Mouse (Mus musculus) stomach, postnatal 0 days (tissue): ENCODE results near the gene Rangrf. TPM values are rescaled to one million over a fixed set of nuclear protein-coding genes. Genes with fewer than 3 reads are reported as not detected.

Experiments
- ATAC-seq: fragments of 200-750 bp; cut with Nextera tagmentation; 2 replicates; pipeline ENCODE4 v1.8.0; 2017; ENCODE audit not compliant: low FRiP score, low TSS enrichment
- DNase-seq: peaks from one replicate; pipeline ENCODE4 v3.0.0-alpha.2; 2016; ENCODE audit warnings: low spot score
- H3K27ac ChIP-seq: fragments of 300-500 bp; sonication (generic); replicated peaks from 2 replicates; pipeline ENCODE4 v1.5.1; 2014; ENCODE audit warnings: mild to moderate bottlenecking, control low read depth
- H3K27me3 ChIP-seq: fragments of 300-500 bp; sonication (generic); 2 replicates; pipeline ENCODE4 v1.6.1; 2014; ENCODE audit warnings: low read length; ENCODE audit not compliant: control insufficient read depth, insufficient read depth
- H3K36me3 ChIP-seq: fragments of 300-500 bp; sonication (generic); 2 replicates; pipeline ENCODE4 v1.6.1; 2014; ENCODE audit warnings: low read length, mixed read lengths; ENCODE audit not compliant: control insufficient read depth, insufficient read depth
- H3K4me1 ChIP-seq: fragments of 300-500 bp; sonication (generic); replicated peaks from 2 replicates; pipeline ENCODE4 v1.6.1; 2014; ENCODE audit warnings: antibody characterized with exemption; ENCODE audit not compliant: control insufficient read depth, insufficient read depth
- H3K4me2 ChIP-seq: fragments of 300-500 bp; sonication (generic); replicated peaks from 2 replicates; pipeline ENCODE4 v1.6.1; 2014; ENCODE audit warnings: low read depth, mild to moderate bottlenecking, control low read depth, moderate library complexity
- H3K4me3 ChIP-seq: fragments of 300-500 bp; sonication (generic); 2 replicates; pipeline ENCODE4 v1.5.1; 2014; ENCODE audit warnings: low read depth, low read length, control low read depth
- H3K9ac ChIP-seq: fragments of 300-500 bp; sonication (generic); 2 replicates; pipeline ENCODE4 v1.6.1; 2014; ENCODE audit warnings: mild to moderate bottlenecking, low read length, control low read depth, mixed read lengths
- H3K9me3 ChIP-seq: fragments of 300-500 bp; sonication (generic); 2 replicates; pipeline ENCODE4 v1.6.1; 2016; ENCODE audit warnings: low read length; ENCODE audit not compliant: control insufficient read depth
- CTCF ChIP-seq: IDR thresholded peaks from 2 replicates; pipeline ENCODE4 v1.5.1; 2016; ENCODE audit warnings: antibody characterized with exemption, low read depth, mild to moderate bottlenecking, moderate library complexity
- EP300 ChIP-seq: optimal IDR thresholded peaks from 2 replicates; pipeline ENCODE3; 2016; ENCODE audit warnings: antibody characterized with exemption
- WGBS: fragments of 180-500 bp; shearing (Covaris S2); extraction: QIAGEN DNeasy Blood & Tissue Kit; methylation state at CpG from one replicate; pipeline ENCODE4 v1.1.7; 2014; 5-methylcytosine and 5-hydroxymethylcytosine counted together
- polyA plus RNA-seq: library from polyadenylated mRNA; unstranded; fragments of >200 nt; fragmentation: Nextera tagmentation; extraction: Ambion mirVana; gene quantifications from 2 replicates; pipeline ENCODE4 v1.2.1, GENCODE M21; 2015

Rangrf gene
- polyA plus RNA-seq, 1 experiment from 2014 or later, result 35.1 TPM

DNA sequence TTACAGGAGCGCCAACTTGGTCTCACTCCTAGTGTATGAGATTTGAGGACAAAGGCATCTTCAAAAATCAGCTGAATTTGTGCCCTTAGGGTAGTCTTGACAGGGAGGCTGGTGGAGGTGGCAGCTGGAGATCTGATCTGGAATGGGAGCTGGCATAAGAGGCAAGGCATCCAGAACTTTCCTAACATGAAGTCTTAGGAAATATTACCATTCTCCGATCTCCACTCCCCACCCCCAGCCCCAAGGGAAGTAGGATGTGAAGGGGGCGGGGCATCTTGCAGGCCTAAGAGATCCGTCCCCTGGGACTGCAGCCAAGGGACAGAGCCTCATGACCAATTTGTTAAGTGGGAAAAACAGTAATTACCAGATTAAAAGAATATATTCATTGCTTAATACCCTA is 4.8 kb downstream of the Rangrf start:
- H3K9ac ChIP-seq, result no peak overlapping the region
- no peak overlapping the region for H3K27ac ChIP-seq
- no peak overlapping the region for H3K4me3 ChIP-seq
- peaks cover 3% of the 10 kb centered on the region; the same call in 1 of the 2 replicates for H3K4me1 ChIP-seq
- WGBS, result 68% methylated on average over 4 of the region's 4 CpGs
- no peak for DNase-seq
- TF ChIP-seq EP300 (no peak), CTCF (no peak)
- H3K4me2 ChIP-seq, result no peak overlapping the region
- no peaks in the 10 kb centered on the region for H3K36me3 ChIP-seq
- no peaks in the 10 kb centered on the region for H3K27me3 ChIP-seq
- ATAC-seq, result no peak
- no peaks in the 10 kb centered on the region for H3K9me3 ChIP-seq

DNA sequence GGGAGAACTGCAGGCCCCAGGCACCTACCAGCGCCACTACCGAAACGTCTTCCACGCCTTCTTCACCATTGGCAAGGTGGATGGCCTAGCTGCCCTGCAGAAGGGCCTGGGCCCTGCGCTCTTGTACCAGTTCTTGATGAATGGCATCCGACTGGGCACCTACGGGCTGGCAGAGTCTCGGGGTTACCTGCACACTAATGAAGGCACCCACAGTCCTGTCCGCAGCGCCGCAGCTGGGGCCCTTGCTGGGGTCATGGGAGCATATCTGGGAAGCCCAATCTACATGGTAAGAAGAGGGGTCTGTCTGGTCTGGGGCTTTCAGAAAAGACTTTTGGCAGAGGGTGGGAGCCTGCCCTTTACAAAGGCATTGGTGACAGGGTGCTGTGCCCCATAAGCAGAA is 6.2 kb downstream of the Rangrf start:
- WGBS, result 84% methylated on average over 11 of the region's 11 CpGs
- Histone ChIP-seq H3K36me3 (no peaks in the 10 kb centered on the region), H3K4me2 (peak overlapping the region; percentile 77), H3K27ac (no peak overlapping the region), H3K27me3 (no peaks in the 10 kb centered on the region), H3K4me3 (0 out of 2 replicates have a peak overlapping the region, but pooled peaks have one; percentile 55), H3K9ac (no peak overlapping the region; the same call in 1 of the 2 replicates), H3K9me3 (no peaks in the 10 kb centered on the region), H3K4me1 (no peaks in the 10 kb centered on the region; the same call in 1 of the 2 replicates)
- TF ChIP-seq EP300 (no peak), CTCF (no peak)
- no peak for DNase-seq
- ATAC-seq, result no peak

DNA sequence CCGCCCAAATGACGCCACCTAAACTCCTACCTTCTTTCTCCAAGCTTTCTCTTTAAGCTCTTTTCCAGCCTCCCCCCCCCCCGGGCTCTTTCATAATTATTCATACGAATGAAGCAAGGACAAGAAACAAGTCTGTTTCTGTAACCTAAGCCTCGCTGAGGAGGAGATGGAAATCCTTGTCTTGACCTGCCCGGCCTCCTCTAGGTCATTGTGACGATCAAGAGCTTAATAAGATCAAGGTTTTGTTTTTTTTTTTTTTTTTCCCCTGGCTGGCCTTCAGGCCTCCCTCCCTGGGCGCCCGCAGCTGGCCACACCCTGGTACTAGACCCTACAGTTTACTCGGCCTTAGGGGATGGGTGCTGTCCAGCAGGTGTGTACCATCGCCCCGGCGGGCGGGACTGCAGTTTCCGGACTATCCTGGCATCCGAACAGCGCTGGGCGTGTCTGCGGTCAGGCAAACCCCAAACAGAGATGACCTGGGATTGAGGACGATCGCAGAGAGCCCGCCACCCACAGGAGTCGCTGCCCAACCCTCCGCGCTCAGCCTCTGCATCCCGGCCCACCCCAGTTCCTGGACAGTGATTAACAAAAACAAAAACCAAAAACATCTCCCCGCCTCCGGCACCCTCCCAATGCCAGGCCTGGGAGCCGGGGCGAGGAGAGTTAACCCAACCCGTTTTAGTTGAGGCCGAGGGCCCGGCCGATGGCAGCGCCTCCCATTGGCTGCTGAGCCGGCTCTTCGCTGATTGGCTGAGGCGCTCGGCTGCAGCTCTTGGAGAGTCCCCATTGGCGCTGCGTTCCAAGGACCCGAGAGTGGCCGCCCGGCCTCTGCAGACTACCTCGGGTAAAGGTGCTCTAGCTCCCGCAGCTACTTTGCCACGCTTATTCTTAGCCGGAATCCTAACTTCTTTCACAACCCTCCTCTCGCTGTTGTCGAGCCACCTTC is 7.4 kb downstream of the Rangrf start, which contains the start of gene Slc25a35:
Gene Slc25a35, plus strand, starts transcription at position 795 of the 946 bp plus-strand sequence.
- peak within 1 kb of the TSS; percentile 77 for H3K4me2 ChIP-seq
- H3K27me3 ChIP-seq, result no peaks in the 10 kb centered on the region
- TF ChIP-seq CTCF, result peak; percentile 43
- TF ChIP-seq EP300, result no peak
- no peaks in the 10 kb centered on the region for H3K36me3 ChIP-seq
- peak; percentile 93 for DNase-seq
- H3K4me1 ChIP-seq, result no peaks in the 10 kb centered on the region; the same call in 1 of the 2 replicates
- whole genome bisulfite sequencing, result under 1% methylated on average over 50 of the region's 50 CpGs
- H3K9me3 ChIP-seq, result no peaks in the 10 kb centered on the region
- peak within 1 kb of the TSS; percentile 46 for H3K27ac ChIP-seq
- ATAC-seq, result peak; percentile 94
- peak within 1 kb of the TSS; percentile 66 for H3K9ac ChIP-seq
- H3K4me3 ChIP-seq, result peak within 1 kb of the TSS; percentile 55

DNA sequence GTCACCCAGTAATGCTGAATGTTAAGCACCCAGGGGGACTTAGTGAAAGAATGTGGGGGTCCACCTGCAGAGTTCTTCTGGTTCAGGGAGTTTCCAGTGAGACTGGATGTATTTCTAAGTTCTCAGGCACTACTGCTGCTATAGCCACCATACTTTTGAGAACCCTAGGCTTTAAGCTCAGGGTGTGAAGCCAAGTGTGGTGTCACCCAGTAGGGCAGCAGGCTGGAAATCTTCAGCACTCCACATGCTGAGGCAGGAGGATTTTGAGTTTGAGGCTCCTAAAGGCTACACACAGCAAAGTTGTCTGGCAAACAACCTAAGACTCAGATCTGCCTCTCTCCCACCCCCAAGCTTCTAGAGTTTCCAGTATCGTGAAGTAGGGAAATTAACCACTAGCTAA is 8.4 kb downstream of the Rangrf start:
- Histone ChIP-seq H3K27me3 (no peaks in the 10 kb centered on the region), H3K4me3 (no peak overlapping the region), H3K9me3 (no peaks in the 10 kb centered on the region), H3K36me3 (no peaks in the 10 kb centered on the region), H3K4me1 (no peaks in the 10 kb centered on the region; the same call in 1 of the 2 replicates), H3K4me2 (no peak overlapping the region), H3K27ac (no peak overlapping the region), H3K9ac (no peak overlapping the region)
- DNase-seq (no peak), ATAC-seq (no peak)
- TF ChIP-seq EP300 (no peak), CTCF (no peak)
- 35% methylated on average over 1 of the region's 1 CpGs for WGBS

DNA sequence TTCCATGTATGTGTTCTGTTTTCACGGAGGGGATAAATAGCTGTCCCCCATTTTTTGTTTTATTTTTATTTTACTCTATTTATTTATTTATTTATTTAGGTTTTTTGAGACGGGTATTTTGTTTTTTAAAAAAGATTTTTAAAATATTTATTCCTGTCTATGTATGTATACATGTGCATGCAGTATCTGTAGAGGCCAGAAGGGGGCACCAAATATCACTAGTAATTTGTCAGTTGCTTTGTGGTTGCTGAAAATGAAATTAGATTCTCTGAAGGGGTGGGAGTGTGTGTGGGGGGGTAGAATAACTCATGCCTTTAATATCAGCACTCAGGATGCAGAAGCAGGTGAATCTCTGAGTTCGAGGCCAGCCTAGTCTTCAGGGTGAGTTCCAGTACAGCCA is 9.1 kb downstream of the Rangrf start:
- peak; percentile 65 for DNase-seq

DNA sequence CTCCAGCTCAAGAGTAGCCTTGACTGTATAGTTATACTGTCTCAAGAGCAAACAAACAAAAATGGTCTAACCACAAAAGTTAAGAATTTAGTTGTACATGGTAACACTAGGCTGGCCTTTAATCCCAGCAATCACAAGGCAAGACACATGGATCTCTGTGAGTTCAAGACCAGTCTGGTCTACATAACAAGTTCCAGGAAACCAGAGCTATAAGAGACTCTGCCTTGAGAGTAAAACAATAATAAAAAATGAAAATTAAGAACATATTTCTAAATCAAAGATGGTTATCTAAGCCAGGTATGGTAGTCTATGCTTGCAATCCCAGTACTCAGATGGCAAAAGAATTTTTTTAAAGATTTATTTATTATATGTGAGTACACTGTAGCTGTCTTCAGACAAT is 9.9 kb downstream of the Rangrf start:
- Histone ChIP-seq H3K27me3 (no peaks in the 10 kb centered on the region), H3K9ac (no peak overlapping the region), H3K9me3 (no peaks in the 10 kb centered on the region), H3K4me1 (no peaks in the 10 kb centered on the region; the same call in 1 of the 2 replicates), H3K27ac (no peak overlapping the region), H3K4me3 (no peak overlapping the region), H3K4me2 (no peak overlapping the region), H3K36me3 (no peaks in the 10 kb centered on the region)
- DNase-seq, result no peak
- no peak for ATAC-seq
- TF ChIP-seq EP300 (no peak), CTCF (no peak)

More for the DNA sequence above, 9.1 kb downstream of the Rangrf start:
- ATAC-seq, result no peak
- Histone ChIP-seq H3K4me3 (no peak overlapping the region), H3K4me2 (no peak overlapping the region), H3K36me3 (no peaks in the 10 kb centered on the region), H3K9ac (no peak overlapping the region), H3K9me3 (no peaks in the 10 kb centered on the region), H3K27me3 (no peaks in the 10 kb centered on the region), H3K27ac (no peak overlapping the region), H3K4me1 (no peaks in the 10 kb centered on the region; the same call in 1 of the 2 replicates)
- peak; percentile 77 for TF ChIP-seq CTCF
- no peak for TF ChIP-seq EP300
- 33% methylated on average over 3 of the region's 3 CpGs for WGBS
